Mouse (Mus musculus) Patski (cell line): ENCODE results near the gene Nod1. TPM values are rescaled to one million over a fixed set of nuclear protein-coding genes. Genes with fewer than 3 reads are reported as not detected.
A peak's percentile ranks its signal among the peaks of the same experiment; 100 is the strongest.

Source experiments
- ATAC-seq: fragments of 100-300 bp; one replicate; pipeline ENCODE4 v1.8.0; 2021
- CTCF ChIA-PET: fragments of 350-600 bp; sonication (Branson Sonifier 250); formaldehyde crosslinking; loops from one replicate; lab custom pipeline; 2022; ENCODE audit warnings: inconsistent platforms; lab: Charles Lee
- POLR2A ChIA-PET: fragments of 350-600 bp; sonication (Branson Sonifier 250); formaldehyde crosslinking; loops from one replicate; lab custom pipeline; 2022; ENCODE audit warnings: antibody characterized with exemption, inconsistent platforms; lab: Charles Lee
- DNase-seq: peaks from one replicate; pipeline ENCODE4 v3.0.0-alpha.2; 2011; ENCODE audit warnings: low read depth, low spot score
- H3K27me3 ChIP-seq: fragments of 371-371 bp; one replicate; pipeline ENCODE4 v1.5.1; 2021
- CTCF ChIP-seq: fragments of 100-300 bp; IDR thresholded peaks from one replicate; pipeline ENCODE4 v1.5.1; 2021
- in situ Hi-C: fragments of 300-500 bp; cut with MboI; formaldehyde crosslinking; loops from 3 replicates; pipeline ENCODE4 v1.11.1; 2018; ENCODE audit warnings: low pct_unique_long_range_greater_than_20kb, mixed read lengths
- polyA plus RNA-seq: library from polyadenylated mRNA; unstranded; gene quantifications from one replicate; pipeline ENCODE4 v1.2.3, GENCODE M21; 2021

Nod1 gene
- polyA plus RNA-seq, 1 experiment from 2014 or later, result 6.3 TPM

DNA sequence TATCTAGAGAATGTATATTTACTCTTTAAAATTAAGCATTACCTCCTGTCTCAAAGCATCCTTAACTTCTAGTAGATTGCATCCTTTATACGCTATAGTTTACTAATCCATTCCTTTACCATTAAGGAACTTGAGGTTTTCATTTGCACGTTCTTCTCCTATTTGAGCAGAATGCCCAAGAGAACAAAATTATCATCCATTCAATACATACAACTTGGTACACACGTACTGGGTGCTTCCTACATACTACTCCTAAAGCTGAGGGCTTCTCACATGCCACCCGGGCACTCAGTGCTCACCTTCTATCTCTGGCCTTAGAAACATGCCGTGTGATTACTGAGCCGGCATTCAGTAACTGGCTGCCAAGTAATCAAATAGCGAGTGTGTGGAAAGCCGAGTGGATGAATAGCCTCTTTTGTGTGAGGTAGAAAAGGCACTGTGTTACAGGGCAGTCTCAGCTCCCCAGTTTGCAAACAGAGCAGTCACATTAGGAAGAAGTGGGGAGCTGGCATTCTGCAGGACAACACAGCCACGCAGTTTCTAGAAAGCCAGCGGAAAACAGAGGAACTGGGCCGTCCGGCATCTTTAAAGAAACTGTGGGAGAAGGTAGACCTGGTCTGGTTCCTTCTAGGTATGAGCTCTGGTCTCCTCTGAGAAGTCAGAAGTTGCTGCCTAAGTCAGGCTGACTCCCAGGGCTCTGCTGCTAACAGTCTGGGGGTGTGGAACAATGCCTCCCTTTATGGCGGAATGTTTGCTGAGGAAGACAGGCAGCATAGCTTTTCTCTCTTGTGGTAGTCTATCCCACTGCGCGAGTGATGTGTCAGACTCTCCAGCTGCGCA is 37.2 kb upstream of the Nod1 start:
- POLR2A ChIA-PET, result no interaction called here
- DNase-seq (no peak), ATAC-seq (no peak)
- no peak for TF ChIP-seq CTCF
- H3K27me3 ChIP-seq, result no peaks in the 10 kb centered on the region
- CTCF ChIA-PET, result interaction anchor here (1.6 kb wide), 1 partner anchor 17 kb away, joined by 4 read pairs; the partner anchor contains the start of gene Ggct
- in situ Hi-C loops, result no loop called here

GRCm38 (mm10) chr6:55008401-55008800 is 36.0 kb upstream of the Nod1 start:
- TF ChIP-seq CTCF, result no peak
- DNase-seq (no peak), ATAC-seq (no peak)
- CTCF ChIA-PET, result no interaction called here
- in situ Hi-C loops, result no loop called here
- POLR2A ChIA-PET, result no interaction called here
- H3K27me3 ChIP-seq, result no peaks in the 10 kb centered on the region

DNA sequence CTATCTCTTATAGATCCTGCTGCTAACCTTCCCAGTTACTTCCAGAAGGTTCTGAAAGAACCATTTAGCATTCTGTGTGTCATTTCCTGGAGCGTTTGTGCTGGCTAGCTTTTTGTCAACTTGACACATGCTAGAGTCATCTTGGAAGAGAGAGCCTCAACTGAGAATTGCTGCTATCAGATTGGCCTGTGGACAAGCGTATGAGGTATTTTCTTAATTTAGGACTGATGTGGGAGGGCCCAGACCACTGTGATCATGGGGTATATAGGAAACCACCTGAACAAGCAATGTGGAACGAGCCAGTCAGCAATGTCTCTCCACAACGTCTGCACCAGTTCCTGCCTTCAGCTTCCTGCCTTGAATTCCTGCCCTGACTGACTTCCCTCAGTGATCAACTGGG is 31.1 kb upstream of the Nod1 start:
- CTCF ChIA-PET, result interaction anchor here (2.8 kb wide), 1 partner anchor 13 kb away, joined by 17 read pairs; no protein-coding TSS in a partner anchor
- no peak for TF ChIP-seq CTCF
- ATAC-seq (no peak), DNase-seq (no peak)
- POLR2A ChIA-PET, result no interaction called here
- no peaks in the 10 kb centered on the region for H3K27me3 ChIP-seq
- in situ Hi-C loops, result no loop called here

DNA sequence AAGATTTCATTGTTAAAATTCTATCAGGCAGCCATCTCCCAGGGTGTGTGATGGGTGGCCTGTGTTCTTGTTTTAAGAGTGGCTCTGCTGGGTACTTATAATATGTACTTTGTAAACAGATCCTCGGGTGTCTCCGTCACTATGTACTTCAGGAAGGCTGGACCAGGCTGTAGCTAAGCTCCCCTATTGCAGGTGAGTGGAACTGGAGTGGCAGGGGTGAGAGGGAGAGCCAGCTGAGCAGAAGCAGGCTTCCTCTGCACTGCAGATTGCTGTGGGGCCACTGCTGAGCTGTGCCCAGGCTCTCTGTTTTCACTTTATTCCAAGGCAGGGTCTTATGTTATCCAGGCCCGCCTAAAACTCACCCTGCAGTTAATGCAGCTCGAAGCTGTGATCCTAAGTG is 30.0 kb upstream of the Nod1 start:
- TF ChIP-seq CTCF, result no peak
- POLR2A ChIA-PET, result no interaction called here

DNA sequence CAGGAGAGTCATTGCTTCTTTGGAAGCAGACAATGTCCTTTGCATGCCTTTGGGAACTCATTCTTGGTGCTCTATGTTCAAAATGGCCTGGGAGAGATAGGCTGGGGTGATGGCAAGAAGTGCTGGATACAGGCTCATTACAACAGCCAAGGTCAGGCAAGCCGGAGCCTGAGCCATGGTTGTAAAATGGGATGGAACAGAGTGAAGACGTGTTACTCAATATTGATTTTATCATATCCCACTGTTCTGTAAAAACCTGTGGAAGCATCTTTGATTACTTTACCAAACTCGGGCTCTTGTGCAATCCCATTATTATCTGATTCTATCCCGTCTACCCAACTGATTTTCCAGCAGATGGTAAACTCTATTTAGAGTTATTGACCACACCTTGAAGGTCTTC is 28.9 kb upstream of the Nod1 start:
- H3K27me3 ChIP-seq, result no peaks in the 10 kb centered on the region
- ATAC-seq, result no peak
- no peak for TF ChIP-seq CTCF
- DNase-seq, result no peak
- CTCF ChIA-PET, result interaction anchor here (1.4 kb wide), 1 partner anchor 207 kb away, joined by 3 read pairs; no protein-coding TSS in a partner anchor
- POLR2A ChIA-PET, result no interaction called here
- in situ Hi-C loops, result no loop called here

More for the DNA sequence above, 30.0 kb upstream of the Nod1 start:
- DNase-seq (no peak), ATAC-seq (no peak)
- no peaks in the 10 kb centered on the region for H3K27me3 ChIP-seq
- CTCF ChIA-PET, result no interaction called here
- in situ Hi-C loops, result no loop called here

GRCm38 (mm10) chr6:54997726-54998125 is 25.3 kb upstream of the Nod1 start:
- POLR2A ChIA-PET, result no interaction called here
- H3K27me3 ChIP-seq, result no peaks in the 10 kb centered on the region
- no peak for ATAC-seq
- in situ Hi-C loops, result loop anchor here (10.0 kb wide), 1 partner anchor 403 kb away; the partner anchor contains the start of genes Fkbp14 and Plekha8
- CTCF ChIA-PET, result no interaction called here
- DNase-seq, result no peak
- no peak for TF ChIP-seq CTCF

- ChIA-PET POLR2A (no interaction called here), CTCF (no interaction called here)
- TF ChIP-seq CTCF, result no peak
- in situ Hi-C loops, result loop anchor here (10.0 kb wide), 1 partner anchor 402 kb away; the partner anchor contains the start of genes Fkbp14 and Plekha8
- H3K27me3 ChIP-seq, result no peaks in the 10 kb centered on the region
- DNase-seq (no peak), ATAC-seq (no peak)
Observed at GRCm38 (mm10) chr6:54996361-54996760, 23.9 kb upstream of the Nod1 start.

- peak; percentile 79 for DNase-seq
- H3K27me3 ChIP-seq, result no peaks in the 10 kb centered on the region
- TF ChIP-seq CTCF, result peak; percentile 84
- CTCF ChIA-PET, result interaction anchor here (1.0 to 5.1 kb wide), 8 partner anchors 12 to 183 kb away, joined by 3 to 34 read pairs (median 6); no protein-coding TSS in a partner anchor
- in situ Hi-C loops, result loop anchor here (5.0 to 10.0 kb wide), 4 partner anchors 75 to 398 kb away; partner anchors contain the start of genes Fkbp14 and Plekha8
- peak; percentile 100 for ATAC-seq
- POLR2A ChIA-PET, result interaction anchor here (0.7 to 1.2 kb wide), 2 partner anchors 20 to 189 kb away, joined by 3 to 4 read pairs; partner anchors contain the start of gene Nod1
Observed at GRCm38 (mm10) chr6:54992734-54993260, 20.4 kb upstream of the Nod1 start, which contains the start of gene Ggct. Gene Ggct, minus strand, starts transcription at chr6:54992950.

- in situ Hi-C loops, result loop anchor here (5.0 to 10.0 kb wide), 4 partner anchors 75 to 397 kb away; partner anchors contain the start of genes Fkbp14 and Plekha8
- ChIA-PET CTCF (interaction anchor here (1.0 to 5.1 kb wide), 12 partner anchors 11 to 288 kb away, joined by 3 to 34 read pairs (median 4); partner anchors contain the start of gene Znrf2), POLR2A (interaction anchor here (0.7 to 1.2 kb wide), 2 partner anchors 19 to 190 kb away, joined by 3 to 4 read pairs; partner anchors contain the start of gene Nod1)
- no peaks in the 10 kb centered on the region for H3K27me3 ChIP-seq
- ATAC-seq (no peak), DNase-seq (no peak)
- no peak for TF ChIP-seq CTCF
Observed at GRCm38 (mm10) chr6:54992141-54992540, 19.7 kb upstream of the Nod1 start.

- ChIA-PET POLR2A (no interaction called here), CTCF (interaction anchor here (1.1 to 5.1 kb wide), 9 partner anchors 10 to 287 kb away, joined by 3 to 34 read pairs (median 4); partner anchors contain the start of gene Znrf2)
- in situ Hi-C loops, result loop anchor here (5.0 to 10.0 kb wide), 4 partner anchors 74 to 396 kb away; partner anchors contain the start of genes Fkbp14 and Plekha8
- ATAC-seq (no peak), DNase-seq (no peak)
- no peak for TF ChIP-seq CTCF
- H3K27me3 ChIP-seq, result no peaks in the 10 kb centered on the region
Observed at GRCm38 (mm10) chr6:54991189-54991588, 18.8 kb upstream of the Nod1 start.
